Mouse (Mus musculus) heart, postnatal 4 days (tissue): Measurements from ENCODE around the gene Cd83. TPM values are rescaled to one million over a fixed set of nuclear protein-coding genes. Genes with fewer than 3 reads are reported as not detected.

Experiments used
- total RNA-seq, 2 experiments: library from RNA; stranded (reverse); gene quantifications; 2 replicates each; pipeline ENCODE4 v1.2.3; 2021

The Cd83 gene
- total RNA-seq, 2 experiments from 2014 or later, result 2.3 to 2.7 TPM

Other genes with a start within 250 kb of the Cd83 start
- gene Mcur1, start 224.6 kb upstream of the Cd83 start, total RNA-seq, result 10 to 100 TPM; 34.6 to 36.9 TPM
- under 1 TPM; 0.36 to 0.50 TPM for gene Rnf182, start 169.1 kb upstream of the Cd83 start, total RNA-seq